In genomic region chr11:99121218-99121631, GRCm38 (mm10) we compare ENCODE assay signal across 11 mouse cellular contexts. TPM values are rescaled to one million over a fixed set of nuclear protein-coding genes. Genes with fewer than 3 reads are reported as not detected.
DNase-seq lines count a peak whose midpoint lies in the region; ATAC-seq and TF ChIP-seq lines count a peak whose summit lies in the region.
"Had no signal": no experiment of that assay in that cellular context is flagged by ENCODE, and none has a peak within 500 bp of the region (broad histone marks: within the 10 kb centered on the region; RNA-seq: fewer than 3 reads in every experiment).

No protein-coding gene starts in this region.

- 60% methylated on average over 14 of the region's 14 CpGs for WGBS in heart, embryonic 13.5 days
- WGBS in heart, postnatal 0 days = 67% methylated on average over 14 of the region's 14 CpGs
- WGBS in midbrain, embryonic 16.5 days = 22% methylated on average over 14 of the region's 14 CpGs

- no peak overlapping the region for H3K4me3 ChIP-seq in heart, embryonic 13.5 days
- H3K4me3 ChIP-seq in heart, postnatal 0 days (ENCODE audit: low read depth, low read length) = no peak overlapping the region
- no peak overlapping the region for H3K4me3 ChIP-seq in midbrain, embryonic 16.5 days (ENCODE audit: low read depth, low read length)
- H3K4me3 ChIP-seq: liver, embryonic 13.5 days; megakaryocyte, embryonic 14.5 days had no signal

- H3K27ac ChIP-seq in heart, embryonic 13.5 days (replicated peaks) = peak overlapping the region; percentile 83
- peak overlapping the region; percentile 70; the same call in 1 of the 2 replicates for H3K27ac ChIP-seq in heart, postnatal 0 days (ENCODE audit: low read depth)
- peak overlapping the region; percentile 34; the same call in 1 of the 2 replicates for H3K27ac ChIP-seq in midbrain, embryonic 16.5 days (ENCODE audit: low read length)
- H3K27ac ChIP-seq: liver, embryonic 13.5 days had no signal

- no peak for TF ChIP-seq EP300 in heart, postnatal 0 days (IDR thresholded peaks at IDR 0.05; ENCODE audit: low read depth)

- H3K9me3 ChIP-seq in heart, embryonic 13.5 days = peaks cover 8% of the 10 kb centered on the region; the same call in 1 of the 2 replicates
- H3K9me3 ChIP-seq in heart, postnatal 0 days (replicated peaks; ENCODE audit: control insufficient read depth, low read length) = no peaks in the 10 kb centered on the region
- H3K9me3 ChIP-seq in midbrain, embryonic 16.5 days (replicated peaks; ENCODE audit: control insufficient read depth, low read length, poor library complexity, severe bottlenecking) = no peaks in the 10 kb centered on the region; the same call in 1 of the 2 replicates
- H3K9me3 ChIP-seq: liver, embryonic 13.5 days had no signal

- ATAC-seq in heart, embryonic 13.5 days (ENCODE audit: extremely low read depth, insufficient number of reproducible peaks, low FRiP score, low TSS enrichment) = no peak
- no peak for ATAC-seq in heart, postnatal 0 days (ENCODE audit: insufficient read depth, low read depth)
- ATAC-seq in midbrain, embryonic 16.5 days = no peak

- no peak for DNase-seq in heart, adult 9 months (ENCODE audit: low spot score in 2 of 2)
- DNase-seq in right cerebral cortex, adult 18-20 months = peak; percentile 82
- no peak for DNase-seq in right cerebral cortex, postnatal 4 days
- DNase-seq in heart, postnatal 0 days (ENCODE audit: low spot score) = no peak
- DNase-seq in kidney, adult 18-20 months = no peak
- DNase-seq in layer of hippocampus, postnatal 10 days (ENCODE audit: low spot score in 2 of 2) = no peak
- DNase-seq: embryo, embryonic 11 days; liver, embryonic 13.5 days had no signal

- H3K27me3 ChIP-seq in heart, embryonic 13.5 days (replicated peaks) = no peaks in the 10 kb centered on the region
- no peaks in the 10 kb centered on the region for H3K27me3 ChIP-seq in heart, postnatal 0 days (ENCODE audit: control insufficient read depth, insufficient read depth, low read length)
- no peaks in the 10 kb centered on the region for H3K27me3 ChIP-seq in midbrain, embryonic 16.5 days (ENCODE audit: control insufficient read depth, insufficient read depth, low read depth, low read length)
- H3K27me3 ChIP-seq: liver, embryonic 13.5 days had no signal

- TF ChIP-seq CTCF in heart, postnatal 0 days (IDR thresholded peaks at IDR 0.05; ENCODE audit: low read depth) = no peak

- no peaks in the 10 kb centered on the region for H3K36me3 ChIP-seq in heart, embryonic 13.5 days
- H3K36me3 ChIP-seq in heart, postnatal 0 days (replicated peaks; ENCODE audit: control insufficient read depth, insufficient read depth, low read length) = no peaks in the 10 kb centered on the region
- H3K36me3 ChIP-seq in midbrain, embryonic 16.5 days (ENCODE audit: control insufficient read depth, insufficient read depth, low read length) = no peaks in the 10 kb centered on the region
- H3K36me3 ChIP-seq: liver, embryonic 13.5 days had no signal

- peaks cover 37% of the 10 kb centered on the region for H3K4me1 ChIP-seq in heart, embryonic 13.5 days
- H3K4me1 ChIP-seq in heart, postnatal 0 days (ENCODE audit: control insufficient read depth, insufficient read depth) = 0 out of 2 replicates have a peak, but pooled peaks cover 9% of the 10 kb centered on the region
- peaks cover 9% of the 10 kb centered on the region for H3K4me1 ChIP-seq in midbrain, embryonic 16.5 days (ENCODE audit: control insufficient read depth, insufficient read depth, low read length)

- H3K4me2 ChIP-seq in heart, embryonic 13.5 days = no peak overlapping the region
- no peak overlapping the region for H3K4me2 ChIP-seq in heart, postnatal 0 days (ENCODE audit: low read depth, low read length)
- no peak overlapping the region; the same call in 1 of the 2 replicates for H3K4me2 ChIP-seq in midbrain, embryonic 16.5 days (ENCODE audit: low read length)
- H3K4me2 ChIP-seq: liver, embryonic 13.5 days had no signal

- H3K9ac ChIP-seq in heart, embryonic 13.5 days = peak overlapping the region; percentile 44
- H3K9ac ChIP-seq in heart, postnatal 0 days (replicated peaks; ENCODE audit: low read depth, low read length) = no peak overlapping the region
- H3K9ac ChIP-seq in midbrain, embryonic 16.5 days (ENCODE audit: low read depth, low read length) = no peak overlapping the region
- H3K9ac ChIP-seq: liver, embryonic 13.5 days had no signal

RNA-seq across cellular contexts. Expression of gene Tns4, which starts 32.1 kb away (rescaled TPM):
- polyA plus RNA-seq in heart, embryonic 13.5 days (2015; fragmentation: Nextera tagmentation; extraction: Ambion mirVana) = 0.15 and 0.21 TPM in 2 replicates
- 0.69 TPM in 1 of 2 replicates, not detected in the other for total RNA-seq in heart, postnatal 0 days (2014; rRNA removed; ENCODE audit: low replicate concordance)
- 0.05 and 0.12 TPM in 2 replicates for polyA plus RNA-seq in heart, postnatal 0 days (2015; fragmentation: Nextera tagmentation; extraction: Ambion mirVana)
- 0.04 and 0.09 TPM in 2 replicates for polyA plus RNA-seq in midbrain, embryonic 16.5 days (2015; fragmentation: Nextera tagmentation; extraction: Ambion mirVana)
- under 1 TPM; 0.09 to 0.11 TPM for total RNA-seq in layer of hippocampus, postnatal 10 days (2021)

RNA-seq across cellular contexts. Expression of gene Ccr7, which starts 33.7 kb away (rescaled TPM):
- polyA plus RNA-seq in heart, embryonic 13.5 days (2015; fragmentation: Nextera tagmentation; extraction: Ambion mirVana) = 0.14 and 0.23 TPM in 2 replicates
- total RNA-seq in heart, postnatal 0 days (2014; rRNA removed; ENCODE audit: low replicate concordance) = 0.73 TPM in 1 of 2 replicates, not detected in the other
- polyA plus RNA-seq in heart, postnatal 0 days (2015; fragmentation: Nextera tagmentation; extraction: Ambion mirVana) = 0.11 TPM in 2 replicates
- polyA plus RNA-seq in midbrain, embryonic 16.5 days (2015; fragmentation: Nextera tagmentation; extraction: Ambion mirVana) = 0.15 TPM in 1 of 2 replicates, not detected in the other
- not detected for total RNA-seq in layer of hippocampus, postnatal 10 days (2021)
